Mouse (Mus musculus) spleen, adult 18-20 months (tissue): ENCODE data around the gene Sec14l1.

Experiments used
- DNase-seq, 2 experiments: peaks; one replicate each; pipeline ENCODE4 v3.0.0; 2022; ENCODE audit warnings: mixed read lengths in 2 of 2

The Sec14l1 gene

DNA sequence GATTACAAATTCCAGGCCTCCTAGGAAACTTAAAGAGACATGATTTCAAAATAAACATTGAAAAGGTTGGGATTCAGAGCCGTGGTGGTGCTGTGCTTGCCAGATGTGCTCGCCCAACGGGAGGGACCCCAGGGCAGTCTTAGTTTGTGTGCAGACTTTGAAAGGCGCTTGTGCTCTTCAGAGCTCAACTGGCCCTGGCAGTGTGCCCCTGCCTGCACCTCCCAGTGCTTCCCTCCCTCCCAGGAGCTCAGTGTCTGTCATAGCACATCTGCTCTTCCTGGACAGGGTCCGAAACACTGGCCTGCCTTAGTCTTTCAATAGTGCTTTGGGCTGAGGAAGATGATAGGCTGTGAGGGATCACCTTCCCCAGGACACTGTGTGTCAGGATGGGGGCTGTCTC lies 15.9 kb downstream of the Sec14l1 start:
- DNase-seq: no peak

- DNase-seq: no peak
Measured at GRCm38 (mm10) chr11:117131450-117131849, 16.5 kb downstream of the Sec14l1 start.

DNA sequence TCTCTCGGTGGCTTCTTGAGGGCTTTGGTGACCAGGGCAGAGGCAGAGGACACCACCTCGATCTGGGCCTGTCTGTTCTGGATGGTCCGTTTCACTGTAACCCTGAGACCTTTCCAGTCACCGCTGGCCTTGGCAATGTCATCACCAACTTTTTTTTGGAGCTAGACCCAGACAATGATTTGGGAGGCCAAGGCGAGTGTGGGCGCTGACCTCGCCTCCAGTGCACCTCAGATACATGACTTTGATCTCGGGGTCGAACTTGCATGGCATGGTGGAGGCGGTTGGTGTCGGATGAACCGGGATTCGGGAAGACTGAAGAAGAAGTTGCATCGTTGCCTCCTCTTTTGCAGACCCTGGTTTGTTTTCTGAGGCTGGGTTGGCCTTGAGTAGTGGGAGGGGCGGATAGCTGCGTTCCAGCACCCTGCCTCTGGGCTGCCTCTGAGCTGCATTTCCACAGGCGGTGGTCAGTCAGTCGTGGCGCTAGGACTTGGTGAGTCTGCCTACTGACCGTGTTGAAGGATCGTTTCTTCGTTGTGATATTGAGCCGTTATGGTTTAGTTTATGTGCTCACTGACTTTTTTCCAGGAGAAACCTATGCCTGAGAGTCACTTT lies 19.9 kb downstream of the Sec14l1 start:
- DNase-seq: no peak

GRCm38 (mm10) chr11:117135457-117136290 lies 20.7 kb downstream of the Sec14l1 start:
- DNase-seq: no peak

- no peak for DNase-seq
Measured at GRCm38 (mm10) chr11:117136880-117137279, 21.9 kb downstream of the Sec14l1 start.

DNA sequence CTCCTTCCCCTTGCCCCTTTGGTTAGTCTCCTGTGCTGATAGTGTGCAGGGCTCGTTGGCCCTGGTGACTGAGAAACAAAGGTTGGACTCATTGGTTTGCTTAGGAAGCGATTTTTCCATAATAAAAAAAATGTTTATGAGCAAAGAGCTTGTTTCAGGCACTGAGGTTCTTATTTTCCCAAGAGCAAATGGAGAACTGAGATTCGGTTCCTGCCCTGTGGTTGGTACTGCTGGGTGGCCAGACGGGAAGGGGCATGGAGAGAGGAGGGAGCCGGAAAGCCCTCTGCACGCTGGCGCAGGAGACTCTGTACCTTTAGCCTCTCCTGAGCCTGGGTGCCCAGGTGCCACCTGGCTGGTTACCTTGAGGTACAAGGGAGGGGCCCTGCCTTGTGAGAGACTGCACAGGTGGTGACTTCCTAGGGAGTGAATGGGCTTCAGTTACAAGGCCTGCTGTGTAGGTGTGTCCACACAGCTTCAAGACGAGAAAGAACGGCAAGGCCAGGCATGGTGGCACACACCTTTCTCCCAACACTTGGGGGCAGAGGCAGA lies 23.3 kb downstream of the Sec14l1 start:
- no peak for DNase-seq

DNA sequence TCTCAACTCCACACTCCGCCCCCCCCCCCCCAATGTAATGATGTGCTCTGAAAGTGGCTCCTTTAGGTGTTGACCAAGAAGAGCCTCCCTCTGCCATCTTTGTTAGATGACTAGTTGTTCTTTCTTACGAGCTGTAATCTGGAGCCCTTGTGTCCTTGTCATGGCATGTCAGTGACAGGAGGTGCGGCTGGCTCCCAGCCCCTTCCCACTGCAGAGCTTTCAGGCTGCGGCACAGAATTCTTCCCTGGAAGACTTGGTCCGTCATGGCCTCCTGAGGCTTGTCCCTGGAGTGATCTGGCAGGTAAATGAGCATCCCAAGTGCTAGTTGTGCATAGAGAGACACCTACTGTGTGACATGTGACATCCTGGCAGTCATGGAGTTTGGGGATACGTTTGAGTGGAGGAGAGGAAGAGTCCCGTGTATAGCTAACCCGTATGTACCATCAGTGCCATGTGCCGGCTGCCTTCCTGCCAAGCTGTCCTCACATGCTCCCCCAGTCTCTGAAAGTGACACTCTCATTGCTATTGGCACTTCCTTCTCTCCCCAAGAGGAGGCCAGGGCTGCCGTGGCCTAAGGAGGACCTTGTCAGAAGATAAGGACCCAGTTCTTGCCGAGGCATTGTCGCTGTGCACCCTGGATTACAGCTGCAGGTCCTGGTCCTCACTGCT lies 24.0 kb downstream of the Sec14l1 start:
- DNase-seq: no peak

DNA sequence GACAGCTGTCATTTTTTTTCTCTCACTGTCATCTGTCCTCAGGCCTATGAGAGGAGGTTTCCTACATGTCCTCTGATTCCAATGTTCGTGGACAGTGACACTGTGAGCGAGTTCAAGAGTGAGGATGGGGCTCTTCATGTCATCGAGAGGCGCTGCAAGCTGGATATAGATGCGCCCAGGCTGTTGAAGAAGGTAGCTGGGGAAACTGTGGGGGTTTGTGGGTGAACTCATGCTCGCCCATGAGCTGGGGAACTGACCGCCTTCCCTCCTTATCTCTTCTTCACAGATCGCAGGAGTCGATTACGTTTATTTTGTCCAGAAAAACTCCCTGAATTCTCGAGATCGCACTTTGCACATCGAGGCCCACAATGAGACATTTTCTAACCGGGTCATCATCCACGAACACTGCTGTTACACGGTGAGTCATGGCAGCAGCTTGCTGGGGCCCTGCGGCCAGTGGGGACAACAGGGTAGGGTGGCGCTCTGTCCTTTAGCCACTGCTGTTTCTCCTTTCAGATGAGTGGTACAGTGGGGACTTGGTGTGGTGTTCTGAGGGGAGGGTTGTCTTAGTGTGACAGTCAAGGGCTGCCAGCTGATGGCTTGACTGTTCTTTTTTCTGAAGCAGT lies 26.5 kb downstream of the Sec14l1 start:
- DNase-seq: no peak

DNA sequence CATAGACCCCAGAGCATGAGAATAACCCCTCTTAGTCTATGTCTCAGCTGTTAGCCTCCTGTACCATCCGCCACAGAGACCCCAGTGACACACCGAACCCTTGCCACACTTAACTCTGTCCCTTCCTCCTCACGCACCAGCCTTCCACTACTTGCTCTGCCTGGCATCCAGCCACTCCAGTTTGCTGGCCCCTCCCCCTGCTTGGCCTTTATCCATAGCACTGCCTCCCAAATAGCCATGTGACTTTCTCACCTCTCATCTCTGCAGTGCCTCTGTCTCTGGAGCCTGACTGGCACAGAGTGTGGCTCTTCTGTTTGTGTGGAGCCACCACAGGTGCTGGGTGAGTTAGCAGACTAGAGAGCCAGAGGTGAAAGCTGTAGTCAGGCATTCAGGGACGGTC lies 27.5 kb downstream of the Sec14l1 start:
- no peak for DNase-seq

DNA sequence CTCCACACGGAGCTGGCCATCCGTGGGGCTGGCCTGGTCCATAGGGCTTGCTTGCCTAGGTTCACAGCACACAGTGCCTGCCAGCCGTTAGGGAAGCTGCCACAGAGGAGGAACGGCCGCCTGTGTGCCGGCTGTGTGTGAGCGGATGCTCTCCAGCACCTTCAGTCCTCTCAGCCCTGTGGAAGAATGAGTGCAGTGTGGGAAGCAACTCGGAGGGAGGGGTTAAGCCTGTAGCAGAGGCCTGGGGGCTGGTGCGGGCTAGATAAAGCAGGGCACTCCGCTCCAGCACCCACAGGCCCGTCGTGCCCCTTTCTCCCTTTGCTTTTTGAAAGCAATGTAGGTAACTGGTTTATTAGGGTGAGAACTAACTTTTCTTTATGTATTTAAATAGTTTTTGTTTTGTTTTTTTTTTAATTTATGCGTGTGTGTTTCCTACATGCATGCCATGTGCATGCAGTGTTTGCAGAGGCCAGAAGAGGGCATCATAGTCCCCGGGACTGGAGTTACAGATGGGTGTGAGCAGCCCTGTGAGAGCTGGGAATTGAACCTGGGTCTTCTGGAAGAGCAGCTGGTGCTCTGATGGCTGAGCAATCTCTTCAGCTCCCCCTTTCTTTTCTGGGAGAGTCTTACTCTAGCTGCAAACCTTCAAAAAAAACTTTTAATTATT lies 30.6 kb downstream of the Sec14l1 start:
- DNase-seq: no peak

- no peak for DNase-seq
Measured at GRCm38 (mm10) chr11:117146118-117146506, 31.1 kb downstream of the Sec14l1 start.

- no peak for DNase-seq
Measured at GRCm38 (mm10) chr11:117146776-117147536, 32.0 kb downstream of the Sec14l1 start.

DNA sequence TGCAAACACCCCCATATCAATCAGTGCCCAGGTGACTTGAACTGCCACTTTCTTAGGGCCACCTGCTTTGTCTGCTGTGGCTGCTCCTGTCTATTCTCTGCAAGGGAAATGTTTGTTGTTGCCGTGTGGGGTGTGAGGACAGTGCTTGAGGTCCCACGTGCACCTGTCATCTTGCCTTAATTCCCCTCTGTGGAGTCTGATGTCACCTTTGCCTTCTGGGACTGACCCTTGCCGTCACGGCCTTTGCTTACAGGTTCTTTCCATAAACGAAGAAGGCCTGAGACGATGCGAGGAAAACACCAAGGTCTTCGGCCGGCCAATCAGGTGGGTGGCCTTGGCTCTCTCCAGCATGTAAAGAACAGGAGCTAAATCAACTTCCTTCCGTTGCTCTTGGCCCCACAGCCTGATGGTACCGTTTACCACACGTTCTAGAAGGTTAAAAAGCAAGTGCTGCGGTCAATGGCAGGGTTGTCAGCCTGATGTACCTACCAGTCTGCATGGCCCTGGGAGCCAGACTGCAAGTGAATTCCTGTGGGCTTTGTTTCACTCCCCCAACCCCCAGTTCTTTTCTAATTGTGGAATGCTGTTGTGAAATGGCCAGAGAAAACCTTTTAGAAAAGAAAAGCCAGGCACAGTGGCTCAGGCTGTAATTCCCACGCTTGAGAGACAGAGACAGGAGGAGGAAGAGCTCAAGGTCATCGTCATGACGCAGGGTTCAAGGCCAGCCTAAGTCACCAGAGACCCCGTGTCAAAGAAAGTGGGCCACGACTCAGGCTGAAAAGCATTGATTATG lies 34.1 kb downstream of the Sec14l1 start:
- DNase-seq: no peak

DNA sequence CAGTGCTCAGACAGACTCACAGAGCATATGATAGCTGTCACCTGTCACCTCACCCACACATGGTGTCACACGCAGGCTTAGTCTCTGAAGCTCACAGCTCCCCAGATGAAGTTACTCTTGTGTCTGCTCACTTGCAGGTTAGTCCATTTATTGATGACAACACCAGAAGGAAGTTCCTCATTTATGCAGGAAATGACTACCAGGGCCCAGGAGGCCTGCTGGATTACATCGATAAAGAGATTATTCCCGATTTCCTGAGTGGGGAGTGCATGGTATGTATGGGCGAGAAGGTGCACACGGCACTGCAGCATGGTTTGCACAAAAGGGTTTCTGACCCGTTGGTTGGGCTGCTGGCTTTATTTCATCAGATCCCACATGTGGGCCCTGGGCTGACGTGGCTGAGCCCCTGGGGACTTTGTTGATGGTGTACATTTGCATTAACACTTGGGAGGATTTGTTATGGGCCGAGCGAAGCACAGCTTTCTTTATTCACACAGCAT lies 35.5 kb downstream of the Sec14l1 start:
- DNase-seq: no peak

- no peak for DNase-seq
Measured at GRCm38 (mm10) chr11:117151461-117151860, 36.5 kb downstream of the Sec14l1 start.

- no peak for DNase-seq
Measured at GRCm38 (mm10) chr11:117152541-117152940, 37.6 kb downstream of the Sec14l1 start.

- DNase-seq: no peak
Measured at GRCm38 (mm10) chr11:117153553-117153952, 38.6 kb downstream of the Sec14l1 start.

DNA sequence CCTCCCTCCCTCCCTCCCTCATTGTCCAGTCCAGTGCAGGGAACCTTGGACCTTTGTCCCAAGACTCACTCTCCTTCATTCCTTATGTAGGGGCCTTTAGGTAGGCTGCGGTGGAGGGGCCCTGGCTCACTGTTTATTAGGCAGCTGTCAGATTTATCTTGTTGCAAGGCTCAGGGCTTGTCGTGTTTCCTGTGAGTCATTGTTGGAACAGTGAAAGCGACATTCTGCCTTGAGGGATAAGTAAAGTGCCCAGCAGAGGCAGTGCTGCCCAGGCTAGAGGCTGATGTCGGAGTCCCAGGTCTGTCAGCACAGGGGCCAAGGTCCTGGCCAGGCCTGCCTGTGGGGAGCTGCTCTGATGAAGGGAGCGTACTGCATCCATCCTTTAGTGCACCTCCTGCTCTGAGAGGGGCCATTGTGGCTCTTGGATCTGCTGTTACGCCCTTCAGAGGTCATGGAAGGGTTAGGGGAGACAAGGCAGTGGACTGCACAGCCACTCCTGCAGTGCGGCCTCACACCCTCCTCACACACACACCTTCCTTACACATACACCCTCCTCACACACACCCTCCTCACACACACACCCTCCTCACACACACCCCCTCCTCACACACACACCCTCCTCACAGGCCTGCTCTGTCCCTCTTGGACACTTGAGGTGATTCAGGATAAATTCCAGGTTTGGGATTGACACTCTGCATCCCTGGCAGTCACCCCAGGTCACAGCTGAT lies 39.3 kb downstream of the Sec14l1 start:
- no peak for DNase-seq

DNA sequence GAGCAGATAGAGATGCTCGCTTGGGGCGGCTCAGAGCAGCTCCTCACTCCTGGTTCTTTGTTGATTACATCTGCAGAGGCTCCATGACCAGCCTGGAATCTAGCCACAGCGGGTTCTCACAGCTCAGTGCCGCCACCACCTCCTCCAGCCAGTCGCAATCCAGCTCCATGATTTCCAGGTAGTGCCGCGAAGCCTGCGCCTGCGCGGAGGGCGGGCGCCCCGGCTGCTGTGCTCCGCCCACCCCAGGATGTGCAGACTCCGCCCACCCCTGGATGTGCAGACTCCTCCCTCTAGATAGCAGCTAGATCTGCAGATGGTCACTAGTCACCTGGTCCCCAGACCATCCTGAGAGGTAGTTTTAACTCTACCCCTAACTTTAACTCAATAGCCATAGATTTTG lies 41.8 kb downstream of the Sec14l1 start:
- DNase-seq: no peak

DNA sequence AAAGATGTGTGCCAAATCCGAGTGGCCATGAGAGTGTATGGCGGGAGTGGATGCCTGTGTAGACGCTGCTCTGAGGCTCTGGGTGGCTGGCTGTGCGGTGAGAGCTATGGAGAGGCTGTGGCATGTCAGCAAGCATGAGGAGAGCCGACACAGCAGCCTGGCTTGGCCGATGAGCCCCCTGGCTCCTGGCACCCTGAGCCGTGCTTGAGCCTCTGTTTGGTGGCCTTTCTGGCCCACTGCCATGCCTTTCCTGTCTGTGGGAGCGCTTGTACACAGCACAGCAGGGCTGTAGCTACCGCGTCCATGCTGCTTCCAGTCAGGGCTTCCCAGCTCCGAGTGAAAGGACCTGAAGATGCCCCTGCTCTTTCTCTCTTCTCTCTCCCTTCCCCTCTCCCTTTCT lies 43.4 kb downstream of the Sec14l1 start:
- DNase-seq: no peak
